Mouse (Mus musculus): ENCODE measurements at regions not wholly inside any gene's neighbourhood (a gene's known extent, or its start where the extent isn't known, plus 50 kb on each side); places are given as distances from the start of the nearest gene placed in this dataset.
"Not testable (repeated sequence)": the region's sequence is repeated elsewhere in the genome, so short reads cannot be mapped to it uniquely, and the experiment has no call there.

- DNase-seq = no peak
- H3K27ac ChIP-seq = no peak overlapping the region
- TF ChIP-seq CTCF (IDR thresholded peaks at IDR 0.05) = no peak
- H3K4me3 ChIP-seq = no peak overlapping the region
- intact Hi-C loops (cut with DNase I) = loop anchor here (5.0 kb wide), 2 partner anchors 101 to 211 kb away; no protein-coding TSS in a partner anchor
Observed at GRCm38 (mm10) chr19:27120876-27121275, 95.4 kb upstream of the Vldlr start.

GRCm38 (mm10) chr19:27122348-27122747 is 93.9 kb upstream of the Vldlr start:
- H3K27ac ChIP-seq = no peak overlapping the region
- no peak overlapping the region for H3K4me3 ChIP-seq
- no peak for TF ChIP-seq CTCF (IDR thresholded peaks at IDR 0.05)
- intact Hi-C loops (cut with DNase I) = loop anchor here (5.0 kb wide), 2 partner anchors 100 to 210 kb away; no protein-coding TSS in a partner anchor
- DNase-seq = no peak

- H3K27ac ChIP-seq = no peak overlapping the region
- H3K4me3 ChIP-seq = no peak overlapping the region
- no peak for DNase-seq
- intact Hi-C loops (cut with DNase I) = loop anchor here (5.0 kb wide), 2 partner anchors 99 to 209 kb away; no protein-coding TSS in a partner anchor
- TF ChIP-seq CTCF (IDR thresholded peaks at IDR 0.05) = no peak
Observed at GRCm38 (mm10) chr19:27123334-27123733, 93.0 kb upstream of the Vldlr start.

- Histone ChIP-seq H3K4me3 (no peak overlapping the region), H3K27ac (no peak overlapping the region)
- intact Hi-C loops (cut with DNase I) = loop anchor here (2.0 to 5.0 kb wide), 3 partner anchors 98 to 293 kb away; no protein-coding TSS in a partner anchor
- DNase-seq = peak; percentile 78
- peak; percentile 73 for TF ChIP-seq CTCF (IDR thresholded peaks at IDR 0.05)
Observed at GRCm38 (mm10) chr19:27123806-27124469, 92.3 kb upstream of the Vldlr start.

- H3K4me3 ChIP-seq; intact Hi-C loops (cut with DNase I); DNase-seq; H3K27ac ChIP-seq: not testable (repeated sequence)
Observed at GRCm38 (mm10) chr19:27128501-27128900, 87.8 kb upstream of the Vldlr start.

GRCm38 (mm10) chr19:27134360-27134759 is 81.9 kb upstream of the Vldlr start:
- intact Hi-C loops (cut with DNase I) = no loop called here
- no peak overlapping the region for H3K4me3 ChIP-seq
- no peak overlapping the region for H3K27ac ChIP-seq
- DNase-seq = no peak
- TF ChIP-seq CTCF (IDR thresholded peaks at IDR 0.05) = no peak

GRCm38 (mm10) chr19:27140892-27141291 is 75.4 kb upstream of the Vldlr start:
- no peak for TF ChIP-seq CTCF (IDR thresholded peaks at IDR 0.05)
- no peak overlapping the region for H3K27ac ChIP-seq
- intact Hi-C loops (cut with DNase I) = no loop called here
- no peak overlapping the region for H3K4me3 ChIP-seq
- DNase-seq = no peak

GRCm38 (mm10) chr19:27142181-27142580 is 74.1 kb upstream of the Vldlr start:
- TF ChIP-seq CTCF (IDR thresholded peaks at IDR 0.05) = no peak
- Histone ChIP-seq H3K4me3 (no peak overlapping the region), H3K27ac (no peak overlapping the region)
- DNase-seq = no peak
- intact Hi-C loops (cut with DNase I) = no loop called here

- DNase-seq = peak; percentile 78
- TF ChIP-seq CTCF (IDR thresholded peaks at IDR 0.05) = no peak
- peak overlapping the region; percentile 26 for H3K4me3 ChIP-seq
- intact Hi-C loops (cut with DNase I) = no loop called here
- H3K27ac ChIP-seq = peak overlapping the region; percentile 81
Observed at GRCm38 (mm10) chr19:27147404-27147803, 68.9 kb upstream of the Vldlr start.

- TF ChIP-seq CTCF (IDR thresholded peaks at IDR 0.05) = no peak
- no peak for DNase-seq
- peak overlapping the region; percentile 26 for H3K4me3 ChIP-seq
- peak overlapping the region; percentile 81 for H3K27ac ChIP-seq
- intact Hi-C loops (cut with DNase I) = no loop called here
Observed at GRCm38 (mm10) chr19:27148330-27148729, 68.0 kb upstream of the Vldlr start.

- no peak for TF ChIP-seq CTCF (IDR thresholded peaks at IDR 0.05)
- no peak for DNase-seq
- Histone ChIP-seq H3K27ac (peak overlapping the region; percentile 81; the same call in 1 of the 2 replicates), H3K4me3 (no peak overlapping the region)
- intact Hi-C loops (cut with DNase I) = no loop called here
Observed at GRCm38 (mm10) chr19:27149567-27149966, 66.7 kb upstream of the Vldlr start.

- DNase-seq = no peak
- intact Hi-C loops (cut with DNase I) = no loop called here
- no peak overlapping the region for H3K4me3 ChIP-seq
- H3K27ac ChIP-seq = peak overlapping the region; percentile 44; the same call in 1 of the 2 replicates
- no peak for TF ChIP-seq CTCF (IDR thresholded peaks at IDR 0.05)
Observed at GRCm38 (mm10) chr19:27161933-27162332, 54.4 kb upstream of the Vldlr start.

Measured in gastrocnemius, adult 2 months (tissue).